Mouse (Mus musculus) skeletal muscle tissue, adult 2 months (tissue): ENCODE data around the gene Rpl10-ps3.

ENCODE experiments used
- DNase-seq: peaks from one replicate; pipeline ENCODE4 v3.0.0-alpha.2; 2012; ENCODE audit warnings: low read depth, low spot score

Rpl10-ps3 gene

GRCm38 (mm10) chr9:50311036-50311545 lies 33.7 kb downstream of the Rpl10-ps3 start:
- DNase-seq, result no peak

- no peak for DNase-seq
These were observed 38.9 kb downstream of the Rpl10-ps3 start for GRCm38 (mm10) chr9:50305666-50306402.

- DNase-seq, result no peak
These were observed 39.7 kb downstream of the Rpl10-ps3 start for GRCm38 (mm10) chr9:50305046-50305445.

GRCm38 (mm10) chr9:50304004-50304403 lies 40.8 kb downstream of the Rpl10-ps3 start:
- no peak for DNase-seq

- DNase-seq, result no peak
These were observed 43.0 kb downstream of the Rpl10-ps3 start for GRCm38 (mm10) chr9:50301722-50302121.

- DNase-seq, result no peak
These were observed 46.4 kb downstream of the Rpl10-ps3 start for GRCm38 (mm10) chr9:50298389-50298788.
